Mouse (Mus musculus) hindbrain, embryonic 14.5 days (tissue): Measurements from ENCODE around the gene Wfdc21. TPM values are rescaled to one million over a fixed set of nuclear protein-coding genes. Genes with fewer than 3 reads are reported as not detected.

Source experiments
- polyA plus RNA-seq: library from polyadenylated mRNA; unstranded; fragments of >200 nt; fragmentation: Nextera tagmentation; extraction: Ambion mirVana; gene quantifications from 2 replicates; pipeline ENCODE4 v1.2.1, GENCODE M21; 2014

Wfdc21 gene
- polyA plus RNA-seq, 1 experiment from 2014 or later = not detected

Other genes starting within 250 kb of the Wfdc21 start
- gene Heatr9, start 224.8 kb upstream of the Wfdc21 start, polyA plus RNA-seq = not detected in 2 replicates
- gene Ccl5, start 216.4 kb upstream of the Wfdc21 start, polyA plus RNA-seq = not detected in 2 replicates
- 2.1 and 2.9 TPM in 2 replicates for gene Ccl9, start 168.3 kb upstream of the Wfdc21 start, polyA plus RNA-seq
- gene Ccl6, start 153.9 kb upstream of the Wfdc21 start, polyA plus RNA-seq = 2.5 and 3.1 TPM in 2 replicates
- gene Rpl9-ps1, start 101.3 kb upstream of the Wfdc21 start, polyA plus RNA-seq = not detected in 2 replicates
- 1.5 and 1.9 TPM in 2 replicates for gene Ccl3, start 97.6 kb upstream of the Wfdc21 start, polyA plus RNA-seq
- 0.43 TPM in 1 of 2 replicates, not detected in the other for gene Ccl4, start 84.4 kb upstream of the Wfdc21 start, polyA plus RNA-seq
- gene Wfdc17, start 42.9 kb upstream of the Wfdc21 start, polyA plus RNA-seq = 0.73 and 1.4 TPM in 2 replicates
- gene Wfdc18, start 37.9 kb upstream of the Wfdc21 start, polyA plus RNA-seq = not detected in 2 replicates
- 29.1 and 33.3 TPM in 2 replicates for gene Heatr6, start 6.8 kb downstream of the Wfdc21 start, polyA plus RNA-seq
- gene Hnf1b, start 103.1 kb downstream of the Wfdc21 start, polyA plus RNA-seq = 0.21 TPM in 1 of 2 replicates, not detected in the other
- gene Ddx52, start 195.1 kb downstream of the Wfdc21 start, polyA plus RNA-seq = 21.9 and 25.3 TPM in 2 replicates
- gene Synrg, start 217.5 kb downstream of the Wfdc21 start, polyA plus RNA-seq = 26.2 and 28.2 TPM in 2 replicates